Mouse (Mus musculus): Measurements from ENCODE around the gene Scoc. TPM values are rescaled to one million over a fixed set of nuclear protein-coding genes. Genes with fewer than 3 reads are reported as not detected.
A peak's percentile ranks its signal among the peaks of the same experiment; 100 is the strongest.

Scoc gene
- total RNA-seq, 2 experiments from 2014 or later: 48.8 to 58.5 TPM

GRCm38 (mm10) chr8:83392521-83392920 is 65.7 kb downstream of the Scoc start:
- TF ChIP-seq CTCF (IDR thresholded peaks at IDR 0.05): no peak
- no peak overlapping the region for H3K4me3 ChIP-seq
- intact Hi-C loops (cut with DNase I): no loop called here
- DNase-seq: no peak
- H3K27ac ChIP-seq: no peak overlapping the region

DNA sequence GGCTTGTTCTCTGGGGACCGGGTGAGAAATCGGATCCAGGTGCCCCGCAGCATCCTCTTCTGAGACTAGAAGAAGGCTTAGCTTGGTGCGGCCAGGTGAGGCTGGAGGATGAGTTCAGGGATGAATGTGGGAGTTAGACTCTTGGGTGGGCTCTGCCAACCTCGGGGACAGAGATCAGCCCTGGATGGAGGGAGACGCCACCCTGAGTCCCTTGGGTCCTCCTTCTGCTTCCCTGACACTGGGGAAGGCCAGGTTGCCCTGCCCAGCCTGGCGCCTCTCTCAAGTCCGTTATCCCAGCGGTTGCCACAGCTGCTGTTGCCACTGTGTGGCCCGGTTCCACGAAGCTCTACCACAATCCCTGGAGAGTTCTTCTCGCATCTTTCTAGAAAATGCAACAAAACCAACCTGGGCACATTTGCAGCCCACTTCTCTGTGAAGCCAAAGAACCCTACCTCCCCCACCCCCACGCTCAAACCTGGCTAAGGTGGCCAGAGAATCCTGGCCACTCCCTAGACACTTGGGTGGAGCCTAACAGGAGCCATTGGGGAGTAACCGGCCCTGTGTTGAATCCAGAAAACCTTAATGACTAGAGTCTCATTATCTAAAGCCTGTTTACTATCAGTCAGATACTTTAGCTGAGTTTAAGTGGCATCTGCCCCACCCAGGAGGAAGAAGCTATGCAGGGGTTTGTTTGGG is 68.0 kb downstream of the Scoc start:
- peak overlapping the region; percentile 53 for H3K4me3 ChIP-seq
- no peak for TF ChIP-seq CTCF (IDR thresholded peaks at IDR 0.05)
- intact Hi-C loops (cut with DNase I): no loop called here
- H3K27ac ChIP-seq: no peak overlapping the region
- DNase-seq: no peak

DNA sequence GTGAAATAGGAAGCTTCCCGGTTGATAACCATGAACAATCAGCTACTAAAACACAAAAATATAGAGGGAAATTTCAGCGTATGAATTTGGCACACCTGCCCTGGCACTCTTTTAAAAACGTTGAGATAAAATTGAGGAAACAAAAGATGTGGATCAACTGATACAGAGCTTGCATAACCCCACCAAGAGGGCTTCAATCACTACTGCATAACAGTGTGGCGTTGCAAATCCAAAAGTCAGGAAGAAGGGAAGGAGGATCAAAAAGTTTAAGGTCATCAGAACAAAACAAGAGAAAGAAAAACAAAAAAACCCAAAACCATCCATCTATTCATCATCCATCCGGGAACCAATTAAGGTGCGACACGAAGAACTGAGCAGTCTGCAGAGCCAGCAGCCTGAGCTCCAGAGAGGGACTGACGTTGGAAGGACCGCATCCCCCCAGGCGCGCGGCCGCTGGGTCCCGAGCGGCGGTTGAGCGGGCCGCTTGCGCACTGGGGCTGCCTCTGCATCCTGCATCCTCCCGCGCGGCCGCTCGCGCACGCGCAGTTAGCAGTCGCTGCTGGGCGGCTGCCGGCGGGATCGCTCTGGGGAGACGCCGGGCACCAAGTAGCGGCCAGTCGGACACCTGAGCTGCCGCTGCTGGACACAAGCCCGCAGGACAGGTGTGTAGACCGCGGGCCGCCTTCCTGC is 68.7 kb downstream of the Scoc start, which contains the start of gene Clgn:
Clgn (plus strand) TSS at position 552 of the 690 bp plus-strand sequence.
- intact Hi-C loops (cut with DNase I): no loop called here
- Histone ChIP-seq H3K27ac (no peak within 1 kb of the TSS), H3K4me3 (peak within 1 kb of the TSS; percentile 53)
- no peak for TF ChIP-seq CTCF (IDR thresholded peaks at IDR 0.05)
- DNase-seq: peak; percentile 36

DNA sequence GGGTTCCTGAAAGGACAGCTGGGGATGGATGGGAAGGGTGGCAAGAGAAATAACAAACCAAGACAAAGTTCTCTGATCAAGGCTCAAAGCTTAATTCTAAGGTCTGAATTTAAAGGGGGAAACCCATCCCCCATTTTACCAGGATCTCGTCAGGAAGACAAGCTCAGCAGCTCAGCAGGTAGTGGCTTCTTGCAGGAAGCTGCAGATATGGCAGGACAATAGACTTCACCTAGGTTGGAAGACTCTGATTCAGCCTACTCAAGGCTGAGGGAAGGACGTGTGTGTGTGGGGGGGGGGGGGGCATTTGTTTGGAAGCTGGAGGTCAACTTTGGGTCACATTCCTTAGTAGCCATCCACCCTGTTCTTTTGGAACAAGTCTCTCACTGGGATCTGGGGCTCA is 75.3 kb downstream of the Scoc start:
- TF ChIP-seq CTCF (IDR thresholded peaks at IDR 0.05): no peak
- no peak overlapping the region for H3K4me3 ChIP-seq
- intact Hi-C loops (cut with DNase I): no loop called here
- DNase-seq: no peak
- no peak overlapping the region for H3K27ac ChIP-seq

GRCm38 (mm10) chr8:83381016-83381415 is 77.2 kb downstream of the Scoc start:
- H3K4me3 ChIP-seq: no peak overlapping the region
- no peak for TF ChIP-seq CTCF (IDR thresholded peaks at IDR 0.05)
- DNase-seq: no peak
- no peak overlapping the region for H3K27ac ChIP-seq
- intact Hi-C loops (cut with DNase I): no loop called here

DNA sequence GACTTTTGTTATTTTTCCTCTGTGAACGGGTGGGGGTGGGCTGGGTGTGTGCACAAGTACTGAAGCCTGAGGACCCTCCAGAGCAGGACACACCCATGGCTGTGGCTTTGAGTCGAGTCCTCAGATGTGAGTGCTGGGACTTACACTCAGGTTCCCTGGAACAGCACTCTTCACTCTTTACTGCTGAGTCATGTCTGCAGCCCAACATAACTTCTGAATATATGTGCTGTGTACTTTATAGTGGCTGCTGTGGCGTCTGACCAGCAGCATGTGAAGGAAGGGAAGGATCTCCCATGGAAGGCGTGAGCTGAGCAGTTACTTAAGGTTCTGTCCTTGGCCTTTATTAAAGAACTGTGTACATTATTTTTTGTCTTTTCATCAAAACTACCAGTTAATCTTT is 78.0 kb downstream of the Scoc start:
- H3K27ac ChIP-seq: no peak overlapping the region
- DNase-seq: no peak
- no peak for TF ChIP-seq CTCF (IDR thresholded peaks at IDR 0.05)
- no peak overlapping the region for H3K4me3 ChIP-seq
- intact Hi-C loops (cut with DNase I): no loop called here

Other genes with a start within 250 kb of the Scoc start
- gene Ucp1, start 168.0 kb downstream of the Scoc start, total RNA-seq (2021): not detected
- gene Elmod2, start 125.9 kb downstream of the Scoc start, total RNA-seq (2021): 1 to 10 TPM; 6.5 to 7.1 TPM
- gene Mgat4d, start 109.9 kb downstream of the Scoc start, total RNA-seq (2021): not detected
- not detected for gene Clgn, start 68.5 kb downstream of the Scoc start, total RNA-seq (2021)
- not detected for gene Olfr370, start 77.4 kb upstream of the Scoc start, total RNA-seq (2021)
- 100 to 1,000 TPM; 282 to 397 TPM for gene Ndufb7, start 108.3 kb upstream of the Scoc start, total RNA-seq (2021)
- 100 to 1,000 TPM; 416 to 566 TPM for gene Tecr, start 149.6 kb upstream of the Scoc start, total RNA-seq (2021)
- 10 to 100 TPM in 1 of 2 experiments, 1 to 10 TPM in 1; 3.6 to 11.8 TPM for gene Dnajb1, start 149.8 kb upstream of the Scoc start, total RNA-seq (2021)
- 10 to 100 TPM; 17.8 to 20.3 TPM for gene Gipc1, start 194.3 kb upstream of the Scoc start, total RNA-seq (2021)
- under 1 TPM; 0.08 to 0.39 TPM for gene Ptger1, start 208.3 kb upstream of the Scoc start, total RNA-seq (2021)
- gene Pkn1, start 240.8 kb upstream of the Scoc start, total RNA-seq (2021): 10 to 100 TPM; 25.8 to 29.9 TPM

All from gastrocnemius, adult 2 months (tissue).